Mouse (Mus musculus) left cerebral cortex, adult 2 months (tissue): Measurements from ENCODE around the gene Chrm3. TPM values are rescaled to one million over a fixed set of nuclear protein-coding genes. Genes with fewer than 3 reads are reported as not detected.
A peak's percentile ranks its signal among the peaks of the same experiment; 100 is the strongest.

Experiments
- DNase-seq, 2 experiments: peaks; one replicate each; pipeline ENCODE4 v3.0.0; 2021 to 2022; ENCODE audit warnings: low spot score in 2 of 2, mixed read lengths in 1 of 2; ENCODE audit errors: extremely low spot score in 1 of 2
- H3K27ac ChIP-seq: fragments of 200-600 bp; 2 replicates; pipeline ENCODE4 v1.8.1; 2022
- H3K4me3 ChIP-seq: fragments of 200-600 bp; 2 replicates; pipeline ENCODE4 v1.8.1; 2022
- CTCF ChIP-seq: fragments of 200-600 bp; IDR thresholded peaks from 2 replicates; pipeline ENCODE4 v1.8.1; 2022; ENCODE audit warnings: antibody characterized with exemption, mild to moderate bottlenecking, moderate library complexity
- intact Hi-C: fragments of 180-260 bp; cut with DNase I; formaldehyde crosslinking; loops from one replicate; pipeline ENCODE4 v1.15.1; 2025
- total RNA-seq, 2 experiments: library from RNA; stranded (reverse); gene quantifications; 2 replicates each; pipeline ENCODE4 v1.2.3; 2021

The Chrm3 gene
- total RNA-seq, 2 experiments from 2014 or later: 52.6 to 55.0 TPM

DNA sequence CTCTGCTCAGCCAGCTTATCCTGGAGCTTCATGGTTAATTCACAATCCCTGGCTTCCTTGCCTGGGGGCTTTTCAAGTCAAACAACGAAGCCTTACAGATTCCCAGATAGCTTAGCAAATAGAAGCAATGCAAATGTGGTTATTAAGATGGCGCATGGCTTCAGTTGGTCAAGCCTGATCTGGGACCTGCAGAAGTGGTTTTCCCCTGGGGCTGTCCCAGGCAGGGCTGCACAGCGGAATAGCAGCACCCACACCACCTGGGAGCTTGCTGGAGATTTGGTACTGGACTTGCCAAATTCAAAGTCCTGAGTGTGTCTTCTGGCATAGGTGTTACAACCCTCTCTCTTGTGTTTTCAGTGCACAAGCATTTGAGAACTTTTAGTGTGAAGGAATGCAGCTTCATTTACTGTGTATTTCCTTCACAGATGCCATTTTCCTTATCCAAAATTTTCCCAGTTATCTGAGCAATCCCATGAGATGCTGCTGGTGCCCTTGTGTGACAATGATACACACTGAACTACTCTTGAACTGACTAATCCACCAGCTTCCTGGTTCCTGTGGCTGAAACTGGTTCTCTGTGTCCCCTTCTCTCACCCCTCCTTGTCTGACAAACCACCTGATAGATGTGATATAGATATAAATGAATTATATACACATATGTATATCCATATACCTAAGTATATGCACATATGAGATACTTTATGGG, 461.8 kb downstream of the Chrm3 start:
- no peak overlapping the region for H3K4me3 ChIP-seq
- intact Hi-C loops: no loop called here
- TF ChIP-seq CTCF: no peak
- DNase-seq: no peak
- H3K27ac ChIP-seq: no peak overlapping the region

DNA sequence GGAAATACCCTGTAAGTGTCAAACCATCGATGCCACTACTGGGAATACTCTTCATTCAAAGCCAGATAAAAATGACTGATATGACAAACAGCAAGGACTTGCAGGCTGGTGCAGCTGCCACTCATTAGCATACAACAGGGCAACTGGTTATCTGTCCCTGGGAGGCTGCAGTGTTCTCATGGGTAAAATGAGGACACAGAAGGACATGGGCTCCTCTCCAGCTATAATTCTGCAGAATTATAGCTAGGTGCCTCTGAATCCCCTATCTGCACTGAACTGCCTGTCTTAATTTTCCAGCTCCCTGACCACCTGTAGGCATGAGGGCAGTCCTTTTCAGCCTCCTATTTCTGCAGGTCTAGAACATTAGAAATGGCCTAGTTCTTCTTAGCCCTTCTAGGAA, 463.4 kb downstream of the Chrm3 start:
- TF ChIP-seq CTCF: no peak
- H3K4me3 ChIP-seq: no peak overlapping the region
- intact Hi-C loops: no loop called here
- no peak overlapping the region for H3K27ac ChIP-seq
- no peak for DNase-seq

DNA sequence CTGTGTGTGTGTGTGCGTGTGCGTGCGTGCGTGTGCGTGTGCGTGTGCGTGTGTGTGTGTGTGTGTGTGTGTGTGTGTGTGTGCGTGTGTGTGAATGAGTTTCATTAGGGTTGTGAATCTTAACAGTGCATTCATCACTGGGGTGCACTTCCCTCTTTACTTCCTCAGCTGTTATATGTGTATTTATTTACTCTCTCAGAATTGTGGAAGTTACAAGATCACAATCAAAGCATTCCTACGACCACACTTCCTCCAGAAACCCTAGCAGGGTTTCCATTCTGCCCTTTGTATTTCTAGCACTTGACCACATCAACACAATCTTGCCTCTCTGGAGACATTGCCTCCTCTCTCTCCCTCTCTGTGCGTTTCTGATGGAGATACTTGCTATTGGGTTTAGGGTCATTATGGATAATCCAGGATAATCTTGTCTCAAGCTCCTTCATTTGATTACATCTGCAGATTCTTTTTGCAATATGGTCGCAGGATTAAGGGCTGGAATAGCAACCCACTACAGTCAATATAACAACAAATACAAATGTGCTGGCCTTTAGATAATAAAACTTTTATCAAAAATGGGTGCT, 465.5 kb downstream of the Chrm3 start:
- no peak for DNase-seq
- TF ChIP-seq CTCF: no peak
- no peak overlapping the region for H3K27ac ChIP-seq
- intact Hi-C loops: no loop called here
- H3K4me3 ChIP-seq: no peak overlapping the region

DNA sequence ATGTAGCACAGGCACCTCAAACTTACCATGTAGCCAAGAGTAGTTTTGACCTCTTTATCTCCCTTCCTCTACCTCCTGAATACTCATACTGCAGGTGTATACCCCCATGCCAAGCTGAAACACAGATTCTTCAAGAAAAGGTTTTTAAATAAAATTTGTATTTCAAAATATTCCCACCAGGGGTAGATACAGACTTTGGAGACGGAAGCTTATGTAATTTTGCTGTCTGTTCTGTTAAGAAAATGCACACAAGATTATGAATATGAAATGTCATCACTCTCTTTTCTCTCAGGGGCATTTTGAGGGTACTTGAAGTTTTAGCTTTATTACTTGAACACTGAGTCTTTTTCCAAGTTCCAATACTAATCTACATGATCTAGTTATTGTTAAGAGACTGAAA, 469.6 kb downstream of the Chrm3 start:
- peak; percentile 31 for TF ChIP-seq CTCF
- H3K4me3 ChIP-seq: no peak overlapping the region
- intact Hi-C loops: no loop called here
- H3K27ac ChIP-seq: peak overlapping the region; percentile 64
- DNase-seq: no peak

DNA sequence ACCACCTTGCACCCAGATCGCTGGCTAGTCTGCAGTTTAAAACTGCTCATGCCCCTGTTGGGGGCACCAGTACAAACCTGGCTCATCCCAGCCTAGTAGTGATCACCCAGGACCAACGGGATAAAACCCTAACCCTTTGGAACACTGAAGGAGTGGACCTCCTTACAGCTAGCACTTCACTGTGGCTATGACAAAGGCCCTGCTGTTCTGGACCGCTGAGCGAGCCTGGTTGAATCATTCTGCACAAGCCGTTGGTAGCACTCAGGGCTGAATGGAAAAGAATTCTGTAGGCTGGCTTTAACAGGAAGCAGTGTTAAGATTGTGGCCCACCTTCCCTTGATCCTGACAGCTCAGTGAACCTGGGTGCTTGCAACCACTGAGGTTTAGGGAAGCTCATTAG, 470.2 kb downstream of the Chrm3 start:
- no peak for TF ChIP-seq CTCF
- peak overlapping the region; percentile 64 for H3K27ac ChIP-seq
- H3K4me3 ChIP-seq: no peak overlapping the region
- intact Hi-C loops: no loop called here
- DNase-seq: no peak

DNA sequence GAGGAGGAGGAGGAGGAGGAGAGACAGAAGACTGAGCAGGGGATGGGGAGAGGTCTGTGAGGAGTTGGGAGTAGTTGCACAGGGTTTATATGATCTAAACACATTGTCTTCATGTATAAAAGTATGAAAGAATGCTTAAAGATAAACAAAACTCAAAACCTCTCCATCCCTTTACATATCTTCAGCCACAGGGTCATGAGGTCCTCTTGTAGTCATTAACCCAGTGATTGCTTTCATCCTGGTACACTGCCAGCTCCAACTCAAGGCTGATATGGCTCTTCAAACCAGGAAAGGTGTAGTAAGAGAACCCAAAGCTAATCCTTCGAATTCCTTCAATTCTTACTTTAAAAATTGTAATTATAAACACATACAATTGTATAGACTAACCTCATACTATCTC, 470.7 kb downstream of the Chrm3 start:
- intact Hi-C loops: loop anchor here (5.0 to 10.0 kb wide), 4 partner anchors 185 to 1045 kb away; no protein-coding TSS in a partner anchor
- Histone ChIP-seq H3K27ac (no peak overlapping the region; the same call in 1 of the 2 replicates), H3K4me3 (no peak overlapping the region)
- no peak for DNase-seq
- no peak for TF ChIP-seq CTCF

DNA sequence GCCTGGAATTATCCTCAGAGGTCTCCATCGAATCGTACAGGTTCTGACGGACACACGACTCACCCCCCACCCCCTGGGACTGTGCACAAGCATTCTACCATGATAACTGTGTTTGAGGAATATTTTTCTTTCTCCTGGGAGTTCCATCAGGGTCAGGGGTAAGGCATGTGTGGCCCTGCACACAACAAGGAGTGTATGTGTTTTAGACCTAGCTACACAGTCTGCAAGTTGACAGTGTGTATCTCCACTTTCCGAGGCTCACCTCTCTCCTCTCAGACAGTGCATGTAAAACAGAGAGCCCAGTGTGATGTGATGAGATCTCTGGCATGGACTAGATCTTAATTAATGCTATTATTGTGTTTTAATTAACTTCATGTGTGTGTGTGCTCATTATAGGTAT, 472.4 kb downstream of the Chrm3 start:
- no peak overlapping the region for H3K27ac ChIP-seq
- no peak for TF ChIP-seq CTCF
- H3K4me3 ChIP-seq: no peak overlapping the region
- DNase-seq: no peak
- intact Hi-C loops: loop anchor here (5.0 to 10.0 kb wide), 4 partner anchors 187 to 1047 kb away; no protein-coding TSS in a partner anchor

DNA sequence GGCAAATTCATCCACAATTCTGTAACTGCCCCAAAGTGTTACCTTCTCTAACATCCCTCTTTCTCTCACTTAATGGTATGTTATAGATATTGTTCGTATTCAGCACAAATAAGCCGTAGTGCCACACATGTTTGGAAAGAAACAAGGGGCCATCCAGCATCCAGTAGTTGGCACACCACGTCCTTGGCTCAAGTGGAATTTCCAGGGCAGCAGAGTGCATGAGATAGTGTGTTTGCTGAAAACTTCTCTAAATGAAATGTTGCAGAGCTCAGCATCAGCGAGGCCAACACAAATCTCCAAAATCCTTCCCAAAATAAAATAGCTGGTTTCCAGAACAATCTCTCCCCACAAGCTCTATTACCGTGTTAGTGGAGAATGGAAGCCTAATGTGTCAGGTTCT, 473.4 kb downstream of the Chrm3 start:
- no peak overlapping the region for H3K27ac ChIP-seq
- intact Hi-C loops: loop anchor here (5.0 to 10.0 kb wide), 4 partner anchors 188 to 1048 kb away; no protein-coding TSS in a partner anchor
- TF ChIP-seq CTCF: no peak
- no peak for DNase-seq
- H3K4me3 ChIP-seq: no peak overlapping the region

DNA sequence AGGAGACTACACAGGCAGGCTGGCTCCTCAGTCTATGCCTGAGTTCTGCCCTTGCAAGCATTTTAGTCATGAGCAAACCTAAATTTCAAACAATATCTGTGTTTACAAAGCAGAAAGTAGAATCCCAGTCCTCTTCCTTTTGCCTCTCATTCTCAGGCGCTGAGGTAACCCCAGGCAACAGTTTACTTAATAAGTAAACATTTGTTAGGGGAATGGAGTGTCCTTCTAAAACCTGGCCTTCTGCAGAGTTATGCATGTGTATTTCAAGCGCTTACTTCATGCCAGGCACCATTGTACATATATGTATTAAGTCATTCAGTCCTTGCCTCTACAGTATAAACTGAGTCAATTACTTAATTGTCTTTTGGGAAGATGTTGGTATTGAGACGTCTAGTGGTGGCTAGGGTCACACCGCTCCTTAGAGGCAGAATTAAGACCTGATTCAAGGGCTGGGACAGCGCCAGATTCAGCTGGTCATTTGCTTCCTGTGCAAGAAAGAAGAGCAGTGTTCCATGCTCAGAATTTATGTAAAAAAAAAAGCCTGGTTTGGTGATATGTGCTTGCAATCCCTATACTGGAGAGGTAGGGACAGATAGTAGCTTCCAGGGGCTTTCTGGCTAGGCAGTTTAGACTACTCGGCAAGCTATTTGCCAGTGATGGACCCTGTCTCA, 474.0 kb downstream of the Chrm3 start:
- DNase-seq: no peak
- TF ChIP-seq CTCF: no peak
- Histone ChIP-seq H3K4me3 (no peak overlapping the region), H3K27ac (no peak overlapping the region)
- intact Hi-C loops: loop anchor here (5.0 to 10.0 kb wide), 4 partner anchors 188 to 1048 kb away; no protein-coding TSS in a partner anchor

DNA sequence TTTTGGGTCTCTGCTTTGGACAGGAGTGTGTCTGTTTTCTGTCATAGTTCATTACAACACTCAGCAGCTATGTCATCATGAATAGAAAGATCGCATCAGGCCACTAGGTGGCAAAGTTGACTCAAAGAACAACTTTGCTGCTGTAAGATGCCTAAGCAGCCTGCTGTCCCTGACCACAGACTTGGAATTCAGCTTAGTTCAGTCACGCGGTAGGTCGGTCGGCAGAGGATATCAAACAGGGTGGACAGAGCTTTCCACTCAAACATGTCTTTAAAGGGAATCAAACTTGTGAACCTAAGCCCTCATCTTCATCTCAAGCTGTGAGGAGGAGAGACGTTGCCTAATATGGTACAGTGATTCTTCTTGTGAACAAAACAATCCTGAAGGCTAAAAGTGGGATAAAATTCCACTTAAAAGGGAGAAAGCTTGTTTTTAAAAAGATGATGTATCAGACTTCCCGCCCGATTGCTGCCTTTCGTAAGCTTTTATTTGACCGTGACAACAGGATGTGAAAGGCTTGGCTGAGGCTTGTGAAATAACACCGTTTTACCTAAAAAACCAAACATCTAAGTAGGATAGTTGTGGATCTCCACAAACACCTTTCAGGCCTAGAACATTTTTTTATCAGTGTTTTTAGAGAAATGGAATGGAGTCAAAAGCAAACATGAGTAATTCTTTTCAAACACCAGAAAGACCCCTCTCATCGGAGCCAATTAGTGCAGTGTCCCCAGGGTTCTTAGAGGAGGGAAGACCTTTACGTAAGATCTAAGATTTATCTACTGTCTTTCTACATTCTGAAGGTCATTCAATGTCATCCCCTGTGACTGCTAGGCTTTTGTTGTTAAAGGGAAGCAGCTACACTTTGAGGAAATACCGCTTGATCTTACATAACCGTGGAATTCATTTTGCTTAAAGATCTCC, 478.0 kb downstream of the Chrm3 start:
- peak; percentile 71 for TF ChIP-seq CTCF
- H3K27ac ChIP-seq: peak overlapping the region; percentile 73

DNA sequence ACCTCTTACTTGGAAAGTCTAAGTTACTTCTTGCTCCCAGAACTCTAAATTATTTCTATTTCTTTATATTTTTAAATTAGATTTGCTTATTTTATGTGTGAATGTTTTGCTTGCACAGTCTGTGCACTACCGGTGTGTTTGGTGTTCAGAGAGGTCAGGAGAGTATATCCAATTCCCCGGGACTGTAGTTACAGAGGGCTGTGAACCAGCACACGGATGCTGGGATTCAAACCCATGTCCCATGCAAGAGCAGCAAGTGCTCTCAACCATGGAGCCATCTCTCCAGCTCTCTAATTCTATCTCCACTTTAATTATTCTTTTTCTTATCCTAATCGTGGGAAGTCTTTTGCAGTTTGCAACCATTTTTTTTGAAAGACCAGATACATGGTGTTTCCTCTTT, 478.7 kb downstream of the Chrm3 start:
- DNase-seq: no peak
- TF ChIP-seq CTCF: no peak
- intact Hi-C loops: loop anchor here (1.0 to 10.0 kb wide), 6 partner anchors 193 to 1680 kb away; no protein-coding TSS in a partner anchor
- Histone ChIP-seq H3K27ac (no peak overlapping the region), H3K4me3 (no peak overlapping the region)

More for the DNA sequence above, 478.0 kb downstream of the Chrm3 start:
- DNase-seq: peak; percentile 64 to 67
- intact Hi-C loops: loop anchor here (1.0 to 10.0 kb wide), 6 partner anchors 192 to 1680 kb away; no protein-coding TSS in a partner anchor
- H3K4me3 ChIP-seq: no peak overlapping the region
